Mouse (Mus musculus) embryonic facial prominence, embryonic 13.5 days (tissue): Measurements from ENCODE around the gene Mea1. TPM values are rescaled to one million over a fixed set of nuclear protein-coding genes. Genes with fewer than 3 reads are reported as not detected.
A peak's percentile ranks its signal among the peaks of the same experiment; 100 is the strongest.

Source experiments
- ATAC-seq: fragments of 200-750 bp; cut with Nextera tagmentation; 2 replicates; pipeline ENCODE4 v1.8.0; 2017; ENCODE audit warnings: low read depth; ENCODE audit not compliant: insufficient number of reproducible peaks, insufficient read depth, low FRiP score, low TSS enrichment
- H3K27ac ChIP-seq: fragments of 300-500 bp; sonication (generic); 2 replicates; pipeline ENCODE4 v1.5.1; 2015; ENCODE audit warnings: moderate library complexity, mild to moderate bottlenecking, inconsistent platforms
- H3K27me3 ChIP-seq: fragments of 300-500 bp; sonication (generic); 2 replicates; pipeline ENCODE4 v1.6.1; 2015; ENCODE audit warnings: mild to moderate bottlenecking, inconsistent platforms
- H3K36me3 ChIP-seq: fragments of 300-500 bp; sonication (generic); 2 replicates; pipeline ENCODE4 v1.6.1; 2015; ENCODE audit warnings: mild to moderate bottlenecking, inconsistent platforms
- H3K4me1 ChIP-seq: fragments of 300-500 bp; sonication (generic); 2 replicates; pipeline ENCODE4 v1.6.1; 2015; ENCODE audit warnings: inconsistent platforms
- H3K4me2 ChIP-seq: fragments of 300-500 bp; sonication (generic); 2 replicates; pipeline ENCODE4 v1.6.1; 2015; ENCODE audit warnings: moderate library complexity, mild to moderate bottlenecking, inconsistent platforms
- H3K4me3 ChIP-seq: fragments of 300-500 bp; sonication (generic); 2 replicates; pipeline ENCODE4 v1.5.1; 2015; ENCODE audit warnings: mild to moderate bottlenecking, inconsistent platforms
- H3K9ac ChIP-seq: fragments of 300-500 bp; sonication (generic); 2 replicates; pipeline ENCODE4 v1.6.1; 2015; ENCODE audit warnings: mild to moderate bottlenecking, inconsistent platforms
- H3K9me3 ChIP-seq: fragments of 300-500 bp; sonication (generic); 2 replicates; pipeline ENCODE4 v1.6.1; 2016; ENCODE audit warnings: inconsistent platforms
- WGBS: fragments of 180-500 bp; shearing (Covaris S2); methylation state at CpG from one replicate; pipeline ENCODE4 v1.1.7; 2015; ENCODE audit warnings: mixed read lengths; 5-methylcytosine and 5-hydroxymethylcytosine counted together
- polyA plus RNA-seq: library from polyadenylated mRNA; unstranded; fragments of >200 nt; fragmentation: Nextera tagmentation; extraction: Ambion mirVana; gene quantifications from 2 replicates; pipeline ENCODE4 v1.2.1, GENCODE M21; 2015

Gene Mea1
- polyA plus RNA-seq, 1 experiment from 2014 or later, result 176 TPM

DNA sequence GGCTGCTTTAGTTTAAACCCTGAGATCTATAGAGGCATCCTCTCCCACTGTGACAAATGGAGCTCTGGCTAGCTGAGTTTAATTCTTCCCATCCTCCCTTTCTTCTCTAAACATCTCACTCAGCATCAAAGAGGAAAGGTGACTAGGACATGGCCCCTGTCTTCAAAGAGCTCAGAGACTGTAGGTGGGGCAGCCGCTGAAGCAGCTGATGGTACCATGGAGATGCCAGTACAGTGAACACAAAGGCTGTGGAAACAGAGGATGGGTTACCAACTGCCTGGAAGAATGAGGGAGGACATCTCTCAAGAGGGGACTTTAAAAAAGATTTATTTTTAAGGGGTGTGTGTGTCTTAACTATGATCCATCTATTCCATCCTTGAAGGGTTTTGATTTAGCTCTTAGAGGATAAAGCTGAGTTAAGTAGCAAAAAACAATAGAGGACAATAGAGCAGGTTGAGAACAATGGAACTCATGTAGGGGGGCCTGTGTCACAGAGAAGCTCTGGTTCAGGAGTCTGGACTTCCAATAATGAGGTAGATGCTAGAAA lies 16.0 kb downstream of the Mea1 start:
- ATAC-seq, result no peak
- H3K36me3 ChIP-seq, result peaks cover 48% of the 10 kb centered on the region
- WGBS, result 85% methylated on average over 1 of the region's 1 CpGs
- no peaks in the 10 kb centered on the region for H3K27me3 ChIP-seq
- H3K9me3 ChIP-seq, result no peaks in the 10 kb centered on the region
- no peak overlapping the region for H3K9ac ChIP-seq
- no peak overlapping the region for H3K27ac ChIP-seq
- no peak overlapping the region for H3K4me2 ChIP-seq
- no peak overlapping the region for H3K4me3 ChIP-seq
- no peaks in the 10 kb centered on the region for H3K4me1 ChIP-seq

DNA sequence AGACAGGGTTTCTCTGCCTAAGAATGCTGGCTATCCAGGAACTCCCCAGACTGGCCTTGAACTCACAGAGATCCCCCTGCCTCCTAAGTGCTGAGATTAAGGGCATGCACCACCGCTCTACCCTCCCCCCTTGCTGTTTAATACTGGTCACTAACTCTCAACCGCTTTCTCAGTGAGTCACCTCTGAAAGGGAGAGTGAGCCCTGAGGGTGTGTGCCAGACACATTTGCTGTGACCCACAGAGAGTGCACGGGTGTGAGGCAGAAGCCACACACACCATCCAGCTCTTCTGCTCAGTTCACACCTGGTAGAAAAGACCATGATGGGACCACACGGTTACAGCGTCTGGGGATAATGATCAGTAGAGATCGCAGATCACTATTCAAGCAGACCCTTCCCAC lies 19.9 kb downstream of the Mea1 start:
- no peak overlapping the region for H3K27ac ChIP-seq
- no peak overlapping the region for H3K4me3 ChIP-seq
- peaks cover 22% of the 10 kb centered on the region for H3K4me1 ChIP-seq
- no peak overlapping the region for H3K9ac ChIP-seq
- H3K4me2 ChIP-seq, result no peak overlapping the region
- H3K36me3 ChIP-seq, result peaks cover 53% of the 10 kb centered on the region
- H3K9me3 ChIP-seq, result no peaks in the 10 kb centered on the region
- no peaks in the 10 kb centered on the region for H3K27me3 ChIP-seq
- no peak for ATAC-seq
- WGBS, result 82% methylated on average over 6 of the region's 6 CpGs

- H3K27ac ChIP-seq, result no peak overlapping the region
- no peak overlapping the region for H3K4me2 ChIP-seq
- no peak overlapping the region for H3K4me3 ChIP-seq
- H3K27me3 ChIP-seq, result no peaks in the 10 kb centered on the region
- WGBS, result 88% methylated on average over 5 of the region's 5 CpGs
- H3K9ac ChIP-seq, result no peak overlapping the region; the same call in 1 of the 2 replicates
- peaks cover 50% of the 10 kb centered on the region for H3K36me3 ChIP-seq
- peaks cover 28% of the 10 kb centered on the region for H3K4me1 ChIP-seq
- no peaks in the 10 kb centered on the region for H3K9me3 ChIP-seq
- no peak for ATAC-seq
Measured at GRCm38 (mm10) chr17:46699245-46699644, 20.7 kb downstream of the Mea1 start.

GRCm38 (mm10) chr17:46699912-46700311 lies 21.3 kb downstream of the Mea1 start:
- no peak for ATAC-seq
- WGBS, result 95% methylated on average over 3 of the region's 3 CpGs
- H3K9ac ChIP-seq, result no peak overlapping the region
- no peaks in the 10 kb centered on the region for H3K27me3 ChIP-seq
- H3K36me3 ChIP-seq, result peaks cover 48% of the 10 kb centered on the region
- H3K9me3 ChIP-seq, result no peaks in the 10 kb centered on the region
- no peak overlapping the region for H3K4me2 ChIP-seq
- peaks cover 28% of the 10 kb centered on the region for H3K4me1 ChIP-seq
- H3K4me3 ChIP-seq, result no peak overlapping the region
- no peak overlapping the region for H3K27ac ChIP-seq

- peaks cover 32% of the 10 kb centered on the region for H3K4me1 ChIP-seq
- no peak overlapping the region for H3K4me3 ChIP-seq
- peaks cover 39% of the 10 kb centered on the region for H3K36me3 ChIP-seq
- H3K9ac ChIP-seq, result 0 out of 2 replicates have a peak overlapping the region, but pooled peaks have one; percentile 97
- H3K4me2 ChIP-seq, result peak overlapping the region; percentile 7; the same call in 1 of the 2 replicates
- no peaks in the 10 kb centered on the region for H3K27me3 ChIP-seq
- H3K9me3 ChIP-seq, result no peaks in the 10 kb centered on the region
- ATAC-seq, result no peak
- WGBS, result 83% methylated on average over 12 of the region's 12 CpGs
- H3K27ac ChIP-seq, result no peak overlapping the region
Measured at GRCm38 (mm10) chr17:46701489-46701888, 22.9 kb downstream of the Mea1 start.

GRCm38 (mm10) chr17:46702100-46702499 lies 23.5 kb downstream of the Mea1 start:
- Histone ChIP-seq H3K4me3 (0 out of 2 replicates have a peak overlapping the region, but pooled peaks have one; percentile 94), H3K4me2 (0 out of 2 replicates have a peak overlapping the region, but pooled peaks have one; percentile 7), H3K4me1 (peaks cover 32% of the 10 kb centered on the region), H3K9ac (peak overlapping the region; percentile 97; the same call in 1 of the 2 replicates), H3K27ac (no peak overlapping the region), H3K36me3 (peaks cover 37% of the 10 kb centered on the region), H3K9me3 (no peaks in the 10 kb centered on the region), H3K27me3 (no peaks in the 10 kb centered on the region)
- no peak for ATAC-seq
- 90% methylated on average over 12 of the region's 12 CpGs for WGBS

- peak overlapping the region; percentile 85 for H3K4me2 ChIP-seq
- no peak for ATAC-seq
- peaks cover 32% of the 10 kb centered on the region for H3K4me1 ChIP-seq
- no peak overlapping the region for H3K27ac ChIP-seq
- no peaks in the 10 kb centered on the region for H3K9me3 ChIP-seq
- WGBS, result 92% methylated on average over 5 of the region's 5 CpGs
- peaks cover 33% of the 10 kb centered on the region for H3K36me3 ChIP-seq
- H3K4me3 ChIP-seq, result peak overlapping the region; percentile 94; the same call in 1 of the 2 replicates
- no peaks in the 10 kb centered on the region for H3K27me3 ChIP-seq
- peak overlapping the region; percentile 97 for H3K9ac ChIP-seq
Measured at GRCm38 (mm10) chr17:46702506-46702905, 23.9 kb downstream of the Mea1 start.

DNA sequence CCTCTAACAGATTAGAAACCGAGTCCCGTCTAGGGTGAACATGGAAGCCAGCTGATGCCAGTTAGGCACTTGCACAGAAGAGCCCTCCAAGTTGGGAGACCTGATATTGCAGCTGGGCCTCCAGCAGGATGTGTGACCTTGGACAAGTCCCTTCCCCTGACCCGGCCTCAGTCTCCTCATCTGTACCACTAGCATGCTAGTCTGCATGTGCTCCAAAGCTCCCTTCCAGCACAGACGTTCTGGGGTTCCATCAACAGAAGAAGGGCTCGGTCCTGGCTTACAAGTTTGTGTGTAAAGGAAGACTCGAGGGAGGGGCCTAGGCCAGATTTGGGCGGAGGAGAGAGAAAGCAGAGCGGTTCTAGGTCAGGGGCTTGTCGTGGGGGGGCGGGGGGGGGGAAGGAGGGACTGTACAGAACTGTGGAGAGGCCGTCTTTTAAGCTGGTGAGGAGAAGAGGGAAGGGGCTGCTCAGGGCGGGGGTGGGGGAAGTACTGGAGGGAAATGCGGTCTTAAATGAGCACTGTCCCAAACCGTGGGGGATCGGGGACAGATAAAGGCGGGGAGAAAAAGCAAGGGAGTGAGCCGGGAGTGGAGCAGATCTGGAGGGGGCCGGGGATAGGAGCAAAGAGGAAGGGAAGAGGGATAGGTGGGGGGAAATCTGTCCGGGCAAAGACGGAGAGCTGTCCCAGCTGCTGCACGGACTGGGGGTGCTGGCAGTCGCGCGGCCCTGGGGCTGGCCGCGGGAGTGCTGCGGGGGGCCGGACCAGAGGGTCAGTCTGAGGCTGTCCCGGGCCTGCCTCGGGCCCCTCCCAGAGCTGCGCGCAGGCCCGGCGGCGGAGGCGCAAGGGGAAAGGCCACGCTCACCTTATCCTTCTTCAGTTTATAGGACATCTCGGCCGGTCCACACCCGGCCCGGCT lies 25.6 kb downstream of the Mea1 start:
- peaks cover 32% of the 10 kb centered on the region for H3K4me1 ChIP-seq
- H3K4me2 ChIP-seq, result peak overlapping the region; percentile 85
- H3K4me3 ChIP-seq, result peak overlapping the region; percentile 94
- peak overlapping the region; percentile 97 for H3K9ac ChIP-seq
- peak; percentile 77 for ATAC-seq
- no peaks in the 10 kb centered on the region for H3K9me3 ChIP-seq
- 3% methylated on average over 41 of the region's 41 CpGs for WGBS
- H3K27ac ChIP-seq, result peak overlapping the region; percentile 92
- no peaks in the 10 kb centered on the region for H3K27me3 ChIP-seq
- H3K36me3 ChIP-seq, result peaks cover 19% of the 10 kb centered on the region

DNA sequence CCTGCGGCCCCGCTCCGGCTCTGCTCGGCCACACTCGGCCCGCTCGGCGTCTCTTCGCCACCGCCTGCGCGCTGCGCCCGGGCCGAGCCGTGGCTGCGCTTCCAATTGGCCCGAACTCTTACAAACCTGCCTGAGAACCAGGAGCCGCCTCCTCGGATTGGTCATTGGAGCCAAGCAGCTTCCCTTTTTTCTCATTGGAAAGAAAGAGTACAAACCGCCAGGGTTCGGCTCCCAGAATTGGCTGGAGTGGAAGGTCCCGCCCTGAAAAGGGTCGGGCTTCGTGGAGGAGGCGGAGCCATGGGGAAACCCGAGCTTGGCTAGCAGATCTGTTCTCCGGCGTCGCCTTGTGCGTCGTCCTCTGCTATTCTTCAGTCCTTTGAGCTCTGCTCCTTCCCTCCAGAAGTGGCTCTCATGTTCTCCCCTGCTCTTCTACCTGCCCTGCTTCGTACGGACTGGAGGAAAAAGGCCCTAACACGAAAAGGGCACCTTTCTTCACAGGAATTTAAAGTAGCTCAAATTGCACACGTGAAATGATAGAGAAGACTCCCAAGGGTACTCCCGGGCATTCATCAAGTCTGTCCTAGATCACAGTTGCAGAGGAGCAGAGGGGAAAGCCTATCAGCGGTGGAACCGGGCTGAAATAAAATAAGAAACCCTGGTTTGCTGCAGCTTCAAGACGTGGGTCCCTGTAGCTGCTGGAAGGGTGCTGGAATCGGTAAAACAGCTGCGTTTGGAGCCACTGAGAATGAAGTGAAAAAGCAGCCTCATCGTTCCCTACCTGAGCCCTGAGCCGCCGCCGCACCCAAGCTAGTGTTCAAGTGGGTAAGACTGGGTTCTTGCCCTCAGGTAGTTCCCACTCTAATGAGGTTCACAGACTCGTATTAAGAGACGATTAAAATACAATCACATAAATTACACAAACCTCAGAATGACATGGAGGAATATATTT lies 26.6 kb downstream of the Mea1 start, which contains the start of gene Ppp2r5d:
TSS of gene Ppp2r5d (minus strand) at position 225 of the 949 bp plus-strand sequence.
- ATAC-seq, result peak; percentile 90
- WGBS, result under 1% methylated on average over 48 of the region's 48 CpGs
- no peaks in the 10 kb centered on the region for H3K27me3 ChIP-seq

DNA sequence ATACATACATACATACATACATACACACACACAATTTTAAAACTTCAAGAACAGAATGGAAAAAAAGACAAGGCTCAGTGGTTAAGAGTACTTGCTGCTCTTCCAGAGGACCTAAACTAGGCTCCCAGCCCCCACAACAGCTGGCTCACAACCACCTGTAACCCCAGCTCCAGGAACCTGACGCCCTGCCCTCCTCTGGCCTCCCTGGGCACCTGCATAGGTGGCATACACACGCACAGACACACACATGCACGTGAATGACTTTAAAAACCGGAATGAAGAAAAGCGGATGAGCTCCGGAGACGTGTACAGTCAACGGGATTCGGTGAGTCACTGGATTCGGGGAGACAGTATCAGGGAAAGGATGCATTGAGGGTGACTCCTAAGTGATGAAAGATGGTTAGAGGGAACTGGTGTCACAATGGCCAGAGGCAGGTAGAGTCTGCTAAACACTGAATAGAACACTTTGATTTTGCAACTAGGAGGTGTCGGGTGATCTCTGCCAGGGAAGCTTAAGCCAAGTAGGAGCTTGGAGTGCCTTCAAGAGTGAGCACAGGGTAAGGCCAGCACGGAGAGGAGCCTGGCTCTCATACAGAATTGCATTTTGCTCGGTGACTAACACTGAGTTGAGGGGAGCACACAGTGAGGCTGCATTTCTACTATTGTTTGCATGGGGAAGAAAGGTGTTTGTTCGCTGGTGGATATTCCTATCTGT lies 27.9 kb downstream of the Mea1 start:
- Histone ChIP-seq H3K27me3 (no peaks in the 10 kb centered on the region), H3K36me3 (0 out of 2 replicates have a peak, but pooled peaks cover under 1% of the 10 kb centered on the region), H3K27ac (no peak overlapping the region), H3K9me3 (no peaks in the 10 kb centered on the region), H3K4me2 (no peak overlapping the region), H3K9ac (no peak overlapping the region), H3K4me3 (no peak overlapping the region), H3K4me1 (peaks cover 30% of the 10 kb centered on the region)
- ATAC-seq, result no peak
- WGBS, result 88% methylated on average over 14 of the region's 14 CpGs

More for the DNA sequence above, 26.6 kb downstream of the Mea1 start, which contains the start of gene Ppp2r5d:
- H3K4me2 ChIP-seq, result peak within 1 kb of the TSS; percentile 85
- peak within 1 kb of the TSS; percentile 94 for H3K4me3 ChIP-seq
- H3K9me3 ChIP-seq, result no peaks in the 10 kb centered on the region
- H3K9ac ChIP-seq, result peak within 1 kb of the TSS; percentile 97
- H3K27ac ChIP-seq, result peak within 1 kb of the TSS; percentile 92
- peaks cover 11% of the 10 kb centered on the region for H3K36me3 ChIP-seq
- H3K4me1 ChIP-seq, result peaks cover 32% of the 10 kb centered on the region
